Mouse (Mus musculus) stomach, embryonic 14.5 days (tissue): ENCODE data around the gene Hoxa6. TPM values are rescaled to one million over a fixed set of nuclear protein-coding genes. Genes with fewer than 3 reads are reported as not detected.
A peak's percentile ranks its signal among the peaks of the same experiment; 100 is the strongest.

Experiments used
- ATAC-seq: fragments of 200-750 bp; cut with Nextera tagmentation; 2 replicates; pipeline ENCODE4 v1.8.0; 2017; ENCODE audit warnings: low read depth, moderate TSS enrichment; ENCODE audit not compliant: insufficient number of reproducible peaks, insufficient read depth, low FRiP score
- H3K27ac ChIP-seq: fragments of 300-500 bp; sonication (generic); 2 replicates; pipeline ENCODE4 v1.5.1; 2014; ENCODE audit warnings: mild to moderate bottlenecking, low read length, moderate library complexity, mixed read lengths
- H3K27me3 ChIP-seq: fragments of 300-500 bp; sonication (generic); 2 replicates; pipeline ENCODE4 v1.6.1; 2014; ENCODE audit warnings: low read length, control low read depth, mixed read lengths; ENCODE audit not compliant: control insufficient read depth, insufficient read depth
- H3K36me3 ChIP-seq: fragments of 300-500 bp; sonication (generic); 2 replicates; pipeline ENCODE4 v1.6.1; 2014; ENCODE audit warnings: mild to moderate bottlenecking, control low read depth, low read length, moderate library complexity, mixed read lengths; ENCODE audit not compliant: control insufficient read depth, insufficient read depth
- H3K4me1 ChIP-seq: fragments of 300-500 bp; sonication (generic); 2 replicates; pipeline ENCODE4 v1.6.1; 2014; ENCODE audit warnings: low read length, control low read depth, mixed read lengths; ENCODE audit not compliant: control insufficient read depth, insufficient read depth
- H3K4me2 ChIP-seq: fragments of 300-500 bp; sonication (generic); replicated peaks from 2 replicates; pipeline ENCODE4 v1.6.1; 2014; ENCODE audit warnings: low read depth, low read length, control low read depth
- H3K4me3 ChIP-seq: fragments of 300-500 bp; sonication (generic); 2 replicates; pipeline ENCODE4 v1.5.1; 2014; ENCODE audit warnings: low read depth, low read length, control low read depth
- H3K9ac ChIP-seq: fragments of 300-500 bp; sonication (generic); replicated peaks from 2 replicates; pipeline ENCODE4 v1.6.1; 2014; ENCODE audit warnings: low read depth, mild to moderate bottlenecking, control low read depth, low read length, moderate library complexity, mixed read lengths
- H3K9me3 ChIP-seq: fragments of 300-500 bp; sonication (generic); 2 replicates; pipeline ENCODE4 v1.6.1; 2016; ENCODE audit warnings: low read depth, low read length, control low read depth; ENCODE audit not compliant: control insufficient read depth
- WGBS: fragments of 180-500 bp; shearing (Covaris S2); extraction: QIAGEN DNeasy Blood & Tissue Kit; methylation state at CpG from one replicate; pipeline ENCODE4 v1.1.7; 2014; 5-methylcytosine and 5-hydroxymethylcytosine counted together
- polyA plus RNA-seq: library from polyadenylated mRNA; unstranded; fragments of >200 nt; fragmentation: Nextera tagmentation; extraction: Ambion mirVana; gene quantifications from 2 replicates; pipeline ENCODE4 v1.2.1, GENCODE M21; 2014

The Hoxa6 gene
- polyA plus RNA-seq, 1 experiment from 2014 or later = 3.4 TPM

GRCm38 (mm10) chr6:52184668-52185067, 23.9 kb downstream of the Hoxa6 start:
- H3K4me3 ChIP-seq = no peak overlapping the region
- H3K27ac ChIP-seq = peak overlapping the region; percentile 98
- H3K36me3 ChIP-seq = peaks cover 5% of the 10 kb centered on the region; the same call in 1 of the 2 replicates
- no peak for ATAC-seq
- WGBS = 23% methylated on average over 6 of the region's 6 CpGs
- no peaks in the 10 kb centered on the region for H3K27me3 ChIP-seq
- H3K4me1 ChIP-seq = peaks cover 86% of the 10 kb centered on the region
- no peaks in the 10 kb centered on the region for H3K9me3 ChIP-seq
- H3K4me2 ChIP-seq = peak overlapping the region; percentile 24
- H3K9ac ChIP-seq = no peak overlapping the region

GRCm38 (mm10) chr6:52183311-52184080, 25.0 kb downstream of the Hoxa6 start:
- Histone ChIP-seq H3K27ac (peak overlapping the region; percentile 98), H3K4me3 (no peak overlapping the region)

GRCm38 (mm10) chr6:52182793-52183192, 25.7 kb downstream of the Hoxa6 start:
- H3K36me3 ChIP-seq = peaks cover 5% of the 10 kb centered on the region; the same call in 1 of the 2 replicates
- peaks cover 71% of the 10 kb centered on the region for H3K4me1 ChIP-seq
- H3K27ac ChIP-seq = peak overlapping the region; percentile 98
- no peaks in the 10 kb centered on the region for H3K27me3 ChIP-seq
- 69% methylated on average over 1 of the region's 1 CpGs for WGBS
- peak overlapping the region; percentile 8; the same call in 1 of the 2 replicates for H3K4me2 ChIP-seq
- H3K9ac ChIP-seq = no peak overlapping the region
- no peak for ATAC-seq
- H3K9me3 ChIP-seq = no peaks in the 10 kb centered on the region
- H3K4me3 ChIP-seq = no peak overlapping the region

More at GRCm38 (mm10) chr6:52183311-52184080, 25.0 kb downstream of the Hoxa6 start:
- Histone ChIP-seq H3K4me2 (peak overlapping the region; percentile 24), H3K9me3 (no peaks in the 10 kb centered on the region), H3K36me3 (peaks cover 5% of the 10 kb centered on the region; the same call in 1 of the 2 replicates), H3K4me1 (peaks cover 75% of the 10 kb centered on the region), H3K27me3 (no peaks in the 10 kb centered on the region), H3K9ac (no peak overlapping the region; the same call in 1 of the 2 replicates)
- no peak for ATAC-seq
- WGBS = 20% methylated on average over 10 of the region's 10 CpGs

- WGBS = 38% methylated on average over 2 of the region's 2 CpGs
- H3K4me3 ChIP-seq = no peak overlapping the region
- H3K36me3 ChIP-seq = peaks cover 5% of the 10 kb centered on the region; the same call in 1 of the 2 replicates
- no peak for ATAC-seq
- H3K9me3 ChIP-seq = no peaks in the 10 kb centered on the region
- H3K27me3 ChIP-seq = no peaks in the 10 kb centered on the region
- peaks cover 63% of the 10 kb centered on the region for H3K4me1 ChIP-seq
- peak overlapping the region; percentile 98 for H3K27ac ChIP-seq
- H3K4me2 ChIP-seq = no peak overlapping the region
- no peak overlapping the region for H3K9ac ChIP-seq
Measured at GRCm38 (mm10) chr6:52182030-52182429, 26.5 kb downstream of the Hoxa6 start.

- Histone ChIP-seq H3K9me3 (no peaks in the 10 kb centered on the region), H3K9ac (peak overlapping the region; percentile 79), H3K4me3 (peak overlapping the region; percentile 63), H3K4me2 (peak overlapping the region; percentile 61), H3K27me3 (no peaks in the 10 kb centered on the region), H3K36me3 (peaks cover 3% of the 10 kb centered on the region; the same call in 1 of the 2 replicates), H3K27ac (peak overlapping the region; percentile 98), H3K4me1 (peaks cover 53% of the 10 kb centered on the region)
- no peak for ATAC-seq
- WGBS = 26% methylated on average over 3 of the region's 3 CpGs
Measured at GRCm38 (mm10) chr6:52180726-52181125, 27.8 kb downstream of the Hoxa6 start.

- Histone ChIP-seq H3K4me1 (peaks cover 49% of the 10 kb centered on the region), H3K9ac (peak overlapping the region; percentile 79), H3K4me3 (peak overlapping the region; percentile 63), H3K4me2 (peak overlapping the region; percentile 61), H3K36me3 (peaks cover 3% of the 10 kb centered on the region; the same call in 1 of the 2 replicates), H3K27me3 (no peaks in the 10 kb centered on the region), H3K27ac (peak overlapping the region; percentile 98), H3K9me3 (no peaks in the 10 kb centered on the region)
- WGBS = 12% methylated on average over 11 of the region's 11 CpGs
- no peak for ATAC-seq
Measured at GRCm38 (mm10) chr6:52180213-52180710, 28.3 kb downstream of the Hoxa6 start.

- Histone ChIP-seq H3K27me3 (no peaks in the 10 kb centered on the region), H3K9me3 (no peaks in the 10 kb centered on the region), H3K9ac (peak overlapping the region; percentile 79), H3K4me1 (peaks cover 43% of the 10 kb centered on the region), H3K4me2 (peak overlapping the region; percentile 61), H3K27ac (peak overlapping the region; percentile 98), H3K4me3 (peak overlapping the region; percentile 63), H3K36me3 (peaks cover 3% of the 10 kb centered on the region; the same call in 1 of the 2 replicates)
- 5% methylated on average over 10 of the region's 10 CpGs for WGBS
- ATAC-seq = no peak
Measured at GRCm38 (mm10) chr6:52179690-52180089, 28.8 kb downstream of the Hoxa6 start.

- H3K27ac ChIP-seq = peak overlapping the region; percentile 98
- peak overlapping the region; percentile 61 for H3K4me2 ChIP-seq
- peaks cover 37% of the 10 kb centered on the region for H3K4me1 ChIP-seq
- ATAC-seq = no peak
- 12% methylated on average over 4 of the region's 4 CpGs for WGBS
- peak overlapping the region; percentile 79 for H3K9ac ChIP-seq
- H3K4me3 ChIP-seq = peak overlapping the region; percentile 63
- no peaks in the 10 kb centered on the region for H3K27me3 ChIP-seq
- H3K36me3 ChIP-seq = peaks cover 3% of the 10 kb centered on the region; the same call in 1 of the 2 replicates
- no peaks in the 10 kb centered on the region for H3K9me3 ChIP-seq
Measured at GRCm38 (mm10) chr6:52178918-52179665, 29.4 kb downstream of the Hoxa6 start.
